8 mouse cellular contexts compared by ENCODE assay signal in the genomic region with DNA sequence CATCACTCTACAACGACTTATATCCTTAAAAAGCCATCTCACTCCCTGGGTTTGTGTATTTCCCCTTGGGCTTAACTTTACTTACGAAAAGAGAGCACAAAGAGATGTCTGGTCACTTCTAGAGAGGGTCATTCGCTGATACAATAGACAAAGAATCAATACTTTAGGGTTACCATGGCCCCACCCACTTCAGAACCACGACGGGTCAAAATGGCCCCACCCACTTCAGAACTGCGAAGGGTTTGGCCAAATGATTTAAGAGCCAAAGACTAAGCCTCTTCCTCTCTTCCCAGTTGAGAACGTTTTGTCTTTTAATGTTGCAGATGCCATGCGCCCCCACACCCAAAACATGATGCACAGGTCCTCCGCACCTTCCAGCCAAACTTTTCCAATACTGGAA.
A peak's percentile ranks its signal among the peaks of the same experiment; 100 is the strongest.
DNase-seq lines count a peak whose midpoint lies in the region; ATAC-seq and TF ChIP-seq lines count a peak whose summit lies in the region.

No protein-coding gene starts in this region.

- no peaks in the 10 kb centered on the region for H3K9me3 ChIP-seq in hindbrain, embryonic 13.5 days

- no peak for DNase-seq in gastrocnemius, adult 2 months
- DNase-seq in gastrocnemius, adult 18-20 months (ENCODE audit: low spot score): no peak
- peak; percentile 59 for DNase-seq in lung, postnatal 10 days
- no peak for DNase-seq in urinary bladder, postnatal 25 days (ENCODE audit: low spot score)
- DNase-seq in cerebellum, adult 11-12 months: no peak
- DNase-seq in spleen, postnatal 4 days (ENCODE audit: low spot score in 2 of 2): no peak

- H3K9ac ChIP-seq in hindbrain, embryonic 13.5 days: no peak overlapping the region

- WGBS in hindbrain, embryonic 13.5 days: 10% methylated on average over 9 of the region's 9 CpGs

- H3K4me3 ChIP-seq in gastrocnemius, adult 2 months: peak overlapping the region; percentile 78
- peak overlapping the region; percentile 86 for H3K4me3 ChIP-seq in brown adipose tissue, adult 24 weeks (ENCODE audit: insufficient read depth, low read depth, low read length)
- H3K4me3 ChIP-seq in hindbrain, embryonic 13.5 days: peak overlapping the region; percentile 47

- H3K4me2 ChIP-seq in hindbrain, embryonic 13.5 days: peak overlapping the region; percentile 70

- H3K4me1 ChIP-seq in brown adipose tissue, adult 24 weeks (ENCODE audit: control insufficient read depth, insufficient read depth, insufficient read length, low read length): no peaks in the 10 kb centered on the region; the same call in 1 of the 2 replicates
- 0 out of 2 replicates have a peak, but pooled peaks cover 14% of the 10 kb centered on the region for H3K4me1 ChIP-seq in hindbrain, embryonic 13.5 days (replicated peaks)

- H3K27me3 ChIP-seq in hindbrain, embryonic 13.5 days: peaks cover 28% of the 10 kb centered on the region

- intact Hi-C loops in gastrocnemius, adult 2 months (cut with DNase I): loop anchor here (5.0 to 10.0 kb wide), 3 partner anchors 59 to 177 kb away; no protein-coding TSS in a partner anchor

- no peak for ATAC-seq in hindbrain, embryonic 13.5 days (ENCODE audit: low FRiP score)

- no peak for TF ChIP-seq CTCF in gastrocnemius, adult 2 months (IDR thresholded peaks at IDR 0.05)

- H3K36me3 ChIP-seq in hindbrain, embryonic 13.5 days: no peaks in the 10 kb centered on the region

- no peak overlapping the region; the same call in 1 of the 2 replicates for H3K27ac ChIP-seq in gastrocnemius, adult 2 months
- no peak overlapping the region for H3K27ac ChIP-seq in brown adipose tissue, adult 24 weeks (replicated peaks; ENCODE audit: low read depth, low read length)
- H3K27ac ChIP-seq in hindbrain, embryonic 13.5 days: no peak overlapping the region
